Mouse (Mus musculus) embryonic stem cell, embryonic (primary cell): Measurements from ENCODE around the gene Slc12a7.

ENCODE experiments used
- CTCF ChIA-PET, 4 experiments: fragments of 300-600 bp in 2 of 4; fragments of 350-600 bp in 2 of 4; sonication (Branson Sonifier 250); formaldehyde crosslinking; loops; one replicate each; lab custom pipeline; 2022; ENCODE audit warnings: inconsistent platforms in 2 of 4; lab: Charles Lee
- POLR2A ChIA-PET, 4 experiments: fragments of 300-600 bp in 2 of 4; fragments of 350-600 bp in 2 of 4; sonication (Branson Sonifier 250); formaldehyde crosslinking; loops; one replicate each; lab custom pipeline; 2022; ENCODE audit warnings: antibody characterized with exemption in 4 of 4, inconsistent platforms in 1 of 4; lab: Charles Lee

Gene Slc12a7

GRCm38 (mm10) chr13:73709491-73709890, 23.4 kb upstream of the Slc12a7 start:
- ChIA-PET CTCF (interaction anchor here in 3 of 4 experiments (0.6 to 1.7 kb wide), 4 partner anchors 17 to 433 kb away, joined by 3 to 4 read pairs (median 3); no protein-coding TSS in a partner anchor), POLR2A (interaction anchor here in 3 of 4 experiments (0.6 to 1.5 kb wide), 4 partner anchors 17 to 229 kb away, joined by 3 to 10 read pairs (median 4); no protein-coding TSS in a partner anchor)

DNA sequence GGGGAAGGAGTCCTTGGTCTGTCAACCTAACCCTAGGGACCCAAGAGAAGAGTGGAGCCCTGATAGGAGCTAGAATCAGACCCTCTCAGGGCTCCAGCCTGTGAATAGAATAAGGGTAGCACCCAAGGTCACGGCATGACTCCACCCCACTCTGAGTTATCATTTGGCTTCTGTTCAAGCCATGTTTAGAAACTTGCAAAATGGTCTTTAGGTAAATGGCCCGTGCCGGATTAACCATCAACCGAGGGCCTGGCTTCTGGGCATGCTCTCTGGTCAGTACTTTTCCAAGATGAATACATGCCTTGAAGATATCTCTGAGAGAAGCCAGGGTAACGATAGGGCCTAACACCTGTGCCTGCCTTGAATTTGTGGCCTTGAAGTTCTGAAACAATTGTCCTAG, 21.7 kb upstream of the Slc12a7 start:
- ChIA-PET POLR2A (no interaction called here), CTCF (interaction anchor here in 3 of 4 experiments (0.8 to 1.7 kb wide), 4 partner anchors 19 to 286 kb away, joined by 3 to 4 read pairs (median 4); no protein-coding TSS in a partner anchor)

DNA sequence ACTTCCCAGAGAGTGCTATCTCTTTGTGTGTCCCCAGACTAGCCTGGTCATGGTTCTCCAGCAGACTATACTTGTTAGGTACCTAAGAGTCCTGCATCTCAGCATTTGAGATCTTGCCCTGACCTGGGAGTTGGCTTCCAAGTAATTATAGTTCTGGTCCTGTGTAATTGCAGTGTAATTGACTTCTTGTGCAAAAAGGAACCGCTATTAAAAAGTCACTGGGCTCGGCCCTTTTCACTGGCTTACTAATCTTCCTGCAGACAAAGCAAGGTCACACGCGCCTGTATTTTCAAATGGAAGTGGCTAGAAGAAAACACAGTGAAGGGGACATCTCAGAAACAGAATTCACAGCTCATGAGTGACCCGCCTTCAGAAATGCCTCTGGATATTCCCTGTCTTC, 21.1 kb upstream of the Slc12a7 start:
- ChIA-PET CTCF (interaction anchor here in 2 of 4 experiments (0.6 to 1.6 kb wide), 3 partner anchors 58 to 286 kb away, joined by 3 to 6 read pairs (median 3); no protein-coding TSS in a partner anchor), POLR2A (no interaction called here)

- ChIA-PET CTCF (interaction anchor here (0.6 to 1.6 kb wide), 6 partner anchors 58 to 286 kb away, joined by 3 to 9 read pairs (median 4); no protein-coding TSS in a partner anchor), POLR2A (no interaction called here)
Measured at GRCm38 (mm10) chr13:73712228-73712627, 20.7 kb upstream of the Slc12a7 start.

DNA sequence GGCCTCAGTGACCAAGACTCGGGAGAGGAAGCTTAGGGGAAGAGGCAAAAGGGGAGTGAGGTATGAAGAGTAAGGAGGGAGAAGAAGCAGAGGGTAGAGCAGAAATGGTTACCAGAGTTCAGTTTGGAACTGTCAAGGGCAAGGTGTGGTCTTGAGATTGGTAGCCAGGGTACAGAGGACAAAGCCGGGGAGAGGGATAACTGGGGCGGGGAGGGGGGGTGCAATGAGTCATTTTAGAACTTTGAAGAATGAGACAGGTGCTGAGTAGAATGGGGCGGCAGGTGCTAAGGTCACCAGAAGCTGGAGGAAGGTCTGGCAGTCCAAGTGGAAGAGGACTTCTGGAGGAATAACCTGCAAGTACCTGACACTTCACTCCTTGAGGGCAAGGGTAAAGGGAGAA, 19.7 kb upstream of the Slc12a7 start:
- CTCF ChIA-PET, result interaction anchor here (0.9 to 1.7 kb wide), 7 partner anchors 10 to 288 kb away, joined by 3 to 12 read pairs (median 7); no protein-coding TSS in a partner anchor

DNA sequence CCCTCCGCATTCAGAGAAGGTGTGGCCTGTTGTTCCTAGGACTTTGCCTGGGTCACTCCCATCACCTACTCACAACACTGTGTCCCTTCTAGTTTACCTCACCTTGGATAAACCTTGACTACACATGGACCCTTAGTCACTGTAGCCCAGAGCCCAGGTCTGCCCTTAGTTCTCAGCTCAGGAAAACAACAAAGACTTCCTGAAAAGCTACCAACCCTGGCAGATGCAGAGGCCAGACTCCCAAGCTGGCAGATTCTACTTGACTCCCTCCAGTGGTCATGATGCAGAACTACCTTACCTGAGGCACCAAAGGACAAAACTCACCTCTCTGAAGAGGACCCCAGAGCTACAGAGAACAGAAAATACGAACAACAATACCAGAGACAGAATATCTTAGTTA, 18.9 kb upstream of the Slc12a7 start:
- POLR2A ChIA-PET, result interaction anchor here in 1 of 4 experiments (1.6 kb wide), 1 partner anchor 9 kb away, joined by 3 read pairs; the partner anchor contains the start of gene Slc6a19
- CTCF ChIA-PET, result interaction anchor here (0.6 to 2.1 kb wide), 26 partner anchors 9 to 402 kb away, joined by 3 to 23 read pairs (median 4); partner anchors contain the start of gene Tert (in 1 of the 4)

More for the DNA sequence above, 19.7 kb upstream of the Slc12a7 start:
- POLR2A ChIA-PET, result no interaction called here

DNA sequence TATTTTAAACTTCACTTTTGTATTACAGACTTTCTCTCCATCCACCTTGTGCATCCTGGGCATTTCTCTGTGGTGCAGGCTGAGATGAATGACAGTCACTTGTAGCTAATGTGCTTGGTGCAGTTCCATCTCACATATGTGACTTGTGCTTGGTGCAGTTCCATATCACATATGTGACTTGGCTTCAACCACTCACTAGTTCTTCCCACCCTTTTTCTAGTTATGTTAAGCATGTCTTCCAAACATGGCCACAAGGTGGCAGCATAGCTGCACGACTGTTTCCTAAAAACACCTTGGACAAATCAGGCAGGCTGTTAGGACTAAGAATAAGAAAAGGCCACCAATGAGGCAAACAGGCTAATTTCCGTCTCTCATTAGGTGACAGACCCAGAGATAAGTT, 14.7 kb upstream of the Slc12a7 start:
- POLR2A ChIA-PET, result no interaction called here

DNA sequence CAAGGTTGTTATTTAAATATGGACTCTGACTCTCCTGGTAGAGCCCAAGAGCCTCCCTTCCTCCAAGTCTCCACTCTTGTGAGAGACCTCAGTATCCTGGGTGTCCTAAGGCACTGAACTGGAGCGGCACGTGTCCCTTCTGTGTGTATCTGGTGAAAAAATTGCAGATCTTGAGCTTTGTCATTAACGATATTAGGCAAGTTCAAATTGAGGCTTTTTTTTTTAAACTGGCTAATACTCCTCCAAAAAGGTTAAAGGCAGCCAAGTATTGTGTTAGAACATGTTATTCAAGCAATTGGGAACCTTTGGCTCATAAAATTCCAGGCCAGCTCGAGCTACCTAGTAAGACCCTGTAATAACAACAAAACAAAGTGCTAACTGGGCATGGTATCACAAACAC, 12.7 kb upstream of the Slc12a7 start:
- POLR2A ChIA-PET, result interaction anchor here in 1 of 4 experiments (0.6 kb wide), 1 partner anchor 90 kb away, joined by 4 read pairs; no protein-coding TSS in a partner anchor
- CTCF ChIA-PET, result interaction anchor here (0.6 to 1.1 kb wide), 6 partner anchors 28 to 972 kb away, joined by 3 to 5 read pairs (median 4); no protein-coding TSS in a partner anchor

More for the DNA sequence above, 14.7 kb upstream of the Slc12a7 start:
- CTCF ChIA-PET, result interaction anchor here (0.6 to 2.5 kb wide), 22 partner anchors 11 to 416 kb away, joined by 3 to 14 read pairs (median 3); no protein-coding TSS in a partner anchor

DNA sequence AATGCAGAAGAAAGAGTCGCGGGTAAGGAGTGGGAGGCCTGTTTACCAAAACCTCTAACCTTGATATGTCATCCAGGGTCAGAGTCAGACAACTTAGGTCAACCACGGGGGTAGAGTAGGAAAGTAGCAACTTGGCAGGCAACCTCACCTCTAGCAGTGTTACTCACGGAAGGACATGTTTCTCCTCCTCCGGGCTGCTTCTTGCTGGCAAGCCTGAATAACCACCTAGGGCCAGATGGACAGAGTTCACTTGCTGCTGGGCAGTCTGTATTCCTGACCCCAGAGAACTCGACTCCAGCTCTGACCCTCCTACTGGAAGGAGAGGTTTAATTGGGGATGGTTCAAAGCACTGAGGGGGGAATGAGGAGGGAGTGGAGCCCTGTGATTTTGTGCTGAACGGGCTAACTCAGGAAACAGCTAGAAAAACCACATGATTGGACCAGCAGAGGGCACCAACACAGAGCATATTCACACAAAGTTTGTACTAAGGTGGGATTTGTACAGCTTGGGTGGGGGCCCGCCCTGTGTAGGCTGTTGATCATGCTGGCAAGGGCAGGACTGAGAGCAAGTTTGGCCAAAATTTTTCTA, 9.7 kb upstream of the Slc12a7 start:
- CTCF ChIA-PET, result interaction anchor here (0.5 to 2.8 kb wide), 38 partner anchors 9 to 577 kb away, joined by 3 to 23 read pairs (median 4); partner anchors contain the start of genes Nkd2 (in 1 of the 4) and Slc12a7 (in 1 of the 4)
- POLR2A ChIA-PET, result interaction anchor here in 3 of 4 experiments (0.6 to 1.8 kb wide), 19 partner anchors 10 to 214 kb away, joined by 3 to 6 read pairs (median 3); partner anchors contain the start of genes Trip13 (in 2 of the 3), Brd9 (in 1 of the 3) and Nkd2 (in 1 of the 3)

DNA sequence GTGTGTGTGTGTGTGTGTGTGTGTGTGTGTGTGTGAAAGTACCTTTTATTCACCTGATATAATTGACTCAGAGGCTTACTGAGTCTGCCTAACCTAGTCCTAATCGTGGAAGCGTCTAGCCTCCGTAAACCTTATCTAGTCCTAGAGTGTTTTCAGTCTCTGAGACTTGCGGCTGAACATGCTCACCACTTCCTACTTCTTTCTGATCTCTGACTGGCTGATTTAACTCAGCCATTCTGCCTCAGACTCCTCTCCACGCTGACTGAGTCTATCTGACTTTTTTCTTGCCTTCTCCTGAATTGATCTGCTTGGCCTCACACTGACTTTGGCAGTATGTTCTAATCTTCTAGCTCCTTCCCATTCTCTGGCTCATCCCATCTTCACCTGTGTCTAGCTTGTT, 7.6 kb upstream of the Slc12a7 start:
- CTCF ChIA-PET, result interaction anchor here in 2 of 4 experiments (1.0 to 1.3 kb wide), 3 partner anchors 11 to 97 kb away, joined by 3 to 4 read pairs (median 3); no protein-coding TSS in a partner anchor
- POLR2A ChIA-PET, result interaction anchor here in 1 of 4 experiments (0.6 kb wide), 1 partner anchor 1436 kb away, joined by 8 read pairs; no protein-coding TSS in a partner anchor

DNA sequence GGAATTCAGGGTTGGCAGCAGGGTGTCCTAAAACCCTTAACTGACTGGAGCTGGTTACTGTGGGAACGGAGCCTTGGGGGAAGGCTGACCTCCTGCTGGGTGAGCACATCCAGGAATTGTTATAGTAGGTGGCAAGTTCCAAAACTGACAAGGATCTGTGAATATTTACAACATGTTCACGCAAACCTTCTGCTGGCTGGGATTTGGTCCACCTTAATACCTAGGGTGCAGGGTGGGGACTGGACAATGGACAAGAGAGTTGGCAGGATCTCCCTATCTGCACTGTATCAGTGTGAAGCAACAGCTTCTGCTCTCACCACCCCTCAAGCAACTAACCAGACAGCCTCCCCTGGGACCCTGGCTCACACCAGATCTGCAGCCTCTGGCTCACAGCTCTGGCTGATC, 5.3 kb upstream of the Slc12a7 start:
- ChIA-PET POLR2A (interaction anchor here in 1 of 4 experiments (1.0 to 1.8 kb wide), 3 partner anchors 31 to 53 kb away, joined by 3 to 4 read pairs (median 4); no protein-coding TSS in a partner anchor), CTCF (interaction anchor here in 1 of 4 experiments (1.9 kb wide), 1 partner anchor 94 kb away, joined by 5 read pairs; no protein-coding TSS in a partner anchor)

DNA sequence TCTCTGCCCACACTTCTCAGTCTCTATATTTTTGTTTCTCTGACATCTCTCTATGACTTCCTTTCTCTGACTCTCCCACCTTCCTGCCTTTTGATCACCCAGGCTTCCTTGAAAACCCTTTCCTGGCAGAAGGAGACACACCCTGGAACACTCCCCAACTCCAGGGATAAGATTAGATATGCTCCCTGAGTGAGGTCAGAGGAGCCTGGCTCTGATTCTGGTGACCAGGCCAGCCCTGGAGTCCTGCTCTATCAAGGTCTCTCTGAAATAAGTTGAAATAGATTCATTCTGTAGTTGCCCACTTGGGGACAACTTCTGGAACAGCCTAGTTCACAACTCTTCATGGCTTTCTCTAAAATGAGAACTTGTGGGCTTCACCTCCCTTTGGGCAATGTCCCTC, 4.3 kb upstream of the Slc12a7 start:
- POLR2A ChIA-PET, result no interaction called here
- CTCF ChIA-PET, result no interaction called here

DNA sequence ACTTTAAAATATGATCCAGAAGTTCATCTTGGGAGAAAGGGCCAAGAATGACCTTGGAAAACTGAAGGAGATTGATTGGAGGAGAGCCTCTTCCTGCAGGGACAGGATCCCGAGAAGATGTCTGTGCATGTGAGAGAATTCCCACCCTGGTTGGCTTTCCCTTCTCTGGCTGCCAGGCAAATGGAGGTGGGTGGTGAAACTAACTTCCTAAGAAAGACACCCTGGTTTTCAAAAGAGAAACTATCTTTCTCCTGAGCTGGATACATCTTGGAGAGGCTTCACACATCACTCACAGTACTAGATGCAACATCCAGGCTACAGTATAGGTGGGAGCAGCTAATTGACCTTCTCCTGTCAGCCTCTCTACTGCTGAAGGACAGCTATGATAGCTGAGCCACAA, 2.0 kb upstream of the Slc12a7 start:
- POLR2A ChIA-PET, result interaction anchor here in 1 of 4 experiments (1.3 kb wide), 1 partner anchor 30 kb away, joined by 3 read pairs; no protein-coding TSS in a partner anchor
- CTCF ChIA-PET, result interaction anchor here in 1 of 4 experiments (0.6 kb wide), 1 partner anchor 10 kb away, joined by 3 read pairs; no protein-coding TSS in a partner anchor

- ChIA-PET POLR2A (interaction anchor here in 1 of 4 experiments (1.6 kb wide), 1 partner anchor 10 kb away, joined by 3 read pairs; no protein-coding TSS in a partner anchor), CTCF (interaction anchor here in 1 of 4 experiments (1.7 kb wide), 1 partner anchor 9 kb away, joined by 5 read pairs; no protein-coding TSS in a partner anchor)
Measured at GRCm38 (mm10) chr13:73732235-73732634, 659 bp upstream of the Slc12a7 start.

DNA sequence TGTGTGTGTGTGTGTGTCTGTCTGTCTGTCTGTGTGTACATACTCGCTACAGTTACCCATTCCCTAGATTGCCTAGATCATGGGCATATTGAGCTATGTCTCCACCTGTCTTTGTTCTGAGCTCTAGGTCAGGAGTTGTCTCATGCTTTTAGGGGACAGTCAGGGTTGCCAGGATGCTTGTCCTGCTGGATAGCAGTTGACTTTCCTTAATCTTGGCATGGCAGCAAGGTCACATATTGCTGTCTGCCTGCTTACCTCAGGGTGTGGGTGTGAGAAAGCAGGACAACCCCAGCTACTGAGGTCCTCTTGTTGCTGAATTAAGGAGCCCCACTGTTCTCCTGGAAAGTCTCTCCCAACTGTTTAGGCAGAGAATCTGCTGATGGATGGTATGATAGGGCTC, 1.5 kb downstream of the Slc12a7 start:
- POLR2A ChIA-PET, result interaction anchor here in 2 of 4 experiments (0.6 to 1.3 kb wide), 7 partner anchors 7 to 111 kb away, joined by 3 to 4 read pairs (median 3); no protein-coding TSS in a partner anchor
- CTCF ChIA-PET, result interaction anchor here in 1 of 4 experiments (1.0 kb wide), 1 partner anchor 20 kb away, joined by 3 read pairs; no protein-coding TSS in a partner anchor

DNA sequence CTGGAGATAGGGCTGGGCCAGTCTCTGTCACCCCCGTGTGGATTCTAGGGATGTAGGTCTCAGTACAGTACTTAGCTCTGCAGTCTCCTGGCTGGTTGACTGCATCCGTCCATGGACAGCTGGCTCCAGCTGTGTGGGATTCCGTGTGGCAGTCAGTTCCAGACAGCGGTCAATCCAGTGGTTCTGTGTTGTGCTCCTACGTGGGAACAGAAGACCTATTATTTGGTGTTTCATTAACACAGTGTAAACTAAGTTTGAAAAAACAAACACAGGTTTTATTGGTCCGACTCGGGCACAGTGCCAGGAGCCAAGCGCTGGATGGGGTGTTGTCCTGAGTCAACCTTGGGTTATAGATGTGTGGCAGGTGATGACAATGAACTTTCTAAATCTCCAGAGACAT, 2.4 kb downstream of the Slc12a7 start:
- CTCF ChIA-PET, result interaction anchor here in 1 of 4 experiments (0.6 kb wide), 1 partner anchor 1127 kb away, joined by 3 read pairs; no protein-coding TSS in a partner anchor
- POLR2A ChIA-PET, result interaction anchor here in 2 of 4 experiments (1.2 to 1.5 kb wide), 3 partner anchors 11 to 30 kb away, joined by 3 to 4 read pairs (median 3); no protein-coding TSS in a partner anchor

DNA sequence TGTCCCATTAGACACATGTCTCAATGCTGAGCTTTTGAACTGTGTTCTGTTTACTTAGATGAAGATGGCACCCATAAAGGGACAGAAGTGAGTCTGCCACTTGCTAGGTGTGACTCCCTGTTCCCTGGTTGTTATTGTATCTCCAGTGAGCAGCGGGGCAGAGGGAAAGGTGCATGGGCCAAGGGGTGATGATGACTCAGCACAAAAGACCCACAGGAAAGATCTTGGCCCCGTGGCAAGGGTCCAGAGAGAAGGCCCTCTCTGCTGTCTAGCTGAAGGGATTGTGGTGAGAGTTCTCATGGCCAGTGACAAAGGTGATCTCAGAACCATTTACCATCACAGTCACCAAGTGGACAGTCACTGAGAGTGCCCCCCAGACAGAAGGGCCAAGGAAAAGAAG, 3.0 kb downstream of the Slc12a7 start:
- ChIA-PET POLR2A (interaction anchor here in 3 of 4 experiments (0.6 to 1.5 kb wide), 5 partner anchors 12 to 29 kb away, joined by 3 to 5 read pairs (median 3); no protein-coding TSS in a partner anchor), CTCF (no interaction called here)

GRCm38 (mm10) chr13:73736943-73737342, 4.0 kb downstream of the Slc12a7 start:
- ChIA-PET CTCF (interaction anchor here in 1 of 4 experiments (1.0 kb wide), 1 partner anchor 19 kb away, joined by 3 read pairs; no protein-coding TSS in a partner anchor), POLR2A (interaction anchor here in 3 of 4 experiments (0.7 to 1.9 kb wide), 5 partner anchors 11 to 1583 kb away, joined by 3 to 6 read pairs (median 3); no protein-coding TSS in a partner anchor)
